Mouse (Mus musculus) liver, postnatal 0 days (tissue): ENCODE measurements around the gene Arg2.

Source experiments
- CTCF ChIP-seq: sonication (generic); IDR thresholded peaks from 2 replicates; pipeline ENCODE4 v1.5.1; 2016; ENCODE audit warnings: antibody characterized with exemption, low read depth
- EP300 ChIP-seq: IDR thresholded peaks from 2 replicates; pipeline ENCODE4 v1.6.1; 2016; ENCODE audit warnings: antibody characterized with exemption, low read depth, mild to moderate bottlenecking

GRCm38 (mm10) chr12:79103773-79104172 lies 26.8 kb upstream of the Arg2 start:
- TF ChIP-seq CTCF (no peak), EP300 (peak; percentile 18; the same call in 1 of the 2 replicates)
